ENCODE assay signal across 8 mouse cellular contexts in genomic region chr7:139615767-139616766, GRCm38 (mm10). TPM values are rescaled to one million over a fixed set of nuclear protein-coding genes. Genes with fewer than 3 reads are reported as not detected.
DNase-seq lines count a peak whose midpoint lies in the region; ATAC-seq lines count a peak whose summit lies in the region.

No protein-coding gene starts in this region.

- H3K4me3 ChIP-seq in liver, embryonic 11.5 days (ENCODE audit: low read depth, low read length): no peak overlapping the region
- H3K4me3 ChIP-seq in neural tube, embryonic 14.5 days (ENCODE audit: low read depth, low read length): no peak overlapping the region

- H3K4me1 ChIP-seq in liver, embryonic 11.5 days (replicated peaks; ENCODE audit: control insufficient read depth, insufficient read depth, low read length): no peaks in the 10 kb centered on the region
- H3K4me1 ChIP-seq in neural tube, embryonic 14.5 days (ENCODE audit: control insufficient read depth, insufficient read depth, low read length): no peaks in the 10 kb centered on the region

- ATAC-seq in common myeloid progenitor, adult 5-6 weeks (replicated peaks; ENCODE audit: low read depth, poor library complexity, severe bottlenecking): peak; percentile 86
- peak; percentile 30; the same call in 1 of the 2 replicates for ATAC-seq in liver, embryonic 11.5 days (replicated peaks; ENCODE audit: low FRiP score)
- peak; percentile 85; the same call in 1 of the 2 replicates for ATAC-seq in neural tube, embryonic 14.5 days (ENCODE audit: low read depth)

- no peaks in the 10 kb centered on the region for H3K27me3 ChIP-seq in liver, embryonic 11.5 days (replicated peaks; ENCODE audit: control insufficient read depth, insufficient read depth, low read length)
- H3K27me3 ChIP-seq in neural tube, embryonic 14.5 days (ENCODE audit: control insufficient read depth, insufficient read depth, low read length): 0 out of 2 replicates have a peak, but pooled peaks cover 3% of the 10 kb centered on the region

- H3K27ac ChIP-seq in liver, embryonic 11.5 days (ENCODE audit: low read depth, low read length): no peak overlapping the region
- no peak overlapping the region for H3K27ac ChIP-seq in neural tube, embryonic 14.5 days (ENCODE audit: low read depth, low read length)

- H3K9ac ChIP-seq in liver, embryonic 11.5 days (ENCODE audit: low read depth, low read length): no peak overlapping the region
- no peak overlapping the region for H3K9ac ChIP-seq in neural tube, embryonic 14.5 days (replicated peaks; ENCODE audit: low read depth, low read length)

- intact Hi-C loops in gastrocnemius, postnatal 14 days (cut with DNase I; ENCODE audit: low total_unique reads): no loop called here

- H3K9me3 ChIP-seq in liver, embryonic 11.5 days (ENCODE audit: control insufficient read depth, low read length): no peaks in the 10 kb centered on the region
- no peaks in the 10 kb centered on the region for H3K9me3 ChIP-seq in neural tube, embryonic 14.5 days (ENCODE audit: control insufficient read depth, low read length)

- H3K4me2 ChIP-seq in liver, embryonic 11.5 days: no peak overlapping the region
- no peak overlapping the region for H3K4me2 ChIP-seq in neural tube, embryonic 14.5 days (ENCODE audit: low read depth, low read length)

- H3K36me3 ChIP-seq in liver, embryonic 11.5 days (ENCODE audit: control insufficient read depth, insufficient read depth, low read length): no peaks in the 10 kb centered on the region
- no peaks in the 10 kb centered on the region for H3K36me3 ChIP-seq in neural tube, embryonic 14.5 days (ENCODE audit: control insufficient read depth, insufficient read depth, low read length)

- peak; percentile 47 for DNase-seq in A20 (ENCODE audit: low read depth, low spot score)
- DNase-seq in adrenal gland, adult (ENCODE audit: inconsistent age in 2 of 2, low spot score in 1 of 2): peak; percentile 41 to 86
- peak; percentile 46 for DNase-seq in gastrocnemius, postnatal 14 days
- peak; percentile 53 for DNase-seq in kidney, postnatal 14 days
- DNase-seq in liver, embryonic 11.5 days (ENCODE audit: low spot score): peak; percentile 41
- DNase-seq in thymus, postnatal 14 days: peak; percentile 43

- 61% methylated on average over 12 of the region's 12 CpGs for WGBS in liver, embryonic 11.5 days
- 53% methylated on average over 12 of the region's 12 CpGs for WGBS in neural tube, embryonic 14.5 days

RNA-seq across cellular contexts. Expression of gene Nkx6-2, which starts 33.5 kb away (rescaled TPM):
- total RNA-seq in common myeloid progenitor, adult 5-6 weeks (2017): not detected in 2 replicates
- not detected for total RNA-seq in gastrocnemius, postnatal 14 days (2021)
- polyA plus RNA-seq in liver, embryonic 11.5 days (2014; fragmentation: Nextera tagmentation; extraction: Ambion mirVana): 0.32 and 0.56 TPM in 2 replicates
- polyA plus RNA-seq in neural tube, embryonic 14.5 days (2014; fragmentation: Nextera tagmentation; extraction: Ambion mirVana): 5.6 and 6.1 TPM in 2 replicates

Comparison
In these comparisons a context has a peak if more than half of its experiments do, and no peak if none do; other contexts are left out.
1. ATAC-seq: peak in every context shown above with its lines; median percentile 86 in common myeloid progenitor, adult 5-6 weeks; 85 in neural tube, embryonic 14.5 days; 30 in liver, embryonic 11.5 days.